Mouse (Mus musculus) spleen, adult 2 months (tissue): ENCODE measurements around the gene Klrk1.

Source experiments
- CTCF ChIP-seq: fragments of 200-500 bp; IDR thresholded peaks from 2 replicates; pipeline ENCODE4 v1.5.1; 2011; ENCODE audit warnings: mild to moderate bottlenecking, inconsistent platforms; ENCODE audit not compliant: insufficient read depth, insufficient read length, insufficient replicate concordance; ENCODE audit errors: extremely low read depth
- POLR2A ChIP-seq: fragments of 200-500 bp; IDR thresholded peaks from 2 replicates; pipeline ENCODE4 v1.6.1; 2011; ENCODE audit warnings: low read depth, low read length, inconsistent platforms

DNA sequence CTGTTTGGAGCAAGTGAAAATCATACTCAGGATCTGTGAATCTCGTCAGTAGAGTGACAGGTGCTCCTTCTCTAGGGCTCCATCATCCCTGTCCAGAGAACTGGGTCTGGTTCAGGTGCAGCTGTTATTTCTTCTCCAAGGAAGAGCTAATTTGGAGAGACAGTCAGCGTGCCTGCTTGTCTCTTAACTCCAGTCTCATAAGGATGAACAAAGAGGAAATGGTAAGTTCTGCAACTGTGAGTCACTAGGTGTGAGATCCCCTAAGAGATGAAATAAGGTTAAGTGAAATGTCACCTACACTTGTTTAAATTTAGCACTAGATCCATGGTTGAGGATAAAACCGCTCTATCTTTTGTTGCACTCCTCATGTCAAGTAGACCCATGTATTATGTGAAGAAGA lies 40.6 kb downstream of the Klrk1 start:
- TF ChIP-seq POLR2A, result no peak
- no peak for TF ChIP-seq CTCF
